Mouse (Mus musculus) thymus, adult 2 months (tissue): ENCODE measurements around the gene Eaf1. TPM values are rescaled to one million over a fixed set of nuclear protein-coding genes. Genes with fewer than 3 reads are reported as not detected.

ENCODE experiments used
- DNase-seq: peaks from one replicate; pipeline ENCODE4 v3.0.0; 2021
- H3K27ac ChIP-seq: fragments of 200-500 bp; 2 replicates; pipeline ENCODE4 v1.5.1; 2012; ENCODE audit warnings: low read length, control low read depth; ENCODE audit not compliant: control insufficient read depth, insufficient read depth
- H3K27me3 ChIP-seq: fragments of 200-500 bp; 2 replicates; pipeline ENCODE4 v1.6.1; 2012; ENCODE audit warnings: mild to moderate bottlenecking, low read length, moderate library complexity, mixed read lengths; ENCODE audit not compliant: control insufficient read depth, insufficient read depth
- H3K36me3 ChIP-seq: fragments of 200-500 bp; 2 replicates; pipeline ENCODE4 v1.6.1; 2012; ENCODE audit warnings: mild to moderate bottlenecking, low read length, moderate library complexity; ENCODE audit not compliant: control insufficient read depth, insufficient read depth
- H3K4me1 ChIP-seq: fragments of 200-500 bp; replicated peaks from 2 replicates; pipeline ENCODE4 v1.6.1; 2012; ENCODE audit warnings: low read length; ENCODE audit not compliant: control insufficient read depth, insufficient read depth
- H3K4me3 ChIP-seq: fragments of 200-500 bp; 2 replicates; pipeline ENCODE4 v1.5.1; 2012; ENCODE audit warnings: mild to moderate bottlenecking, low read length, control low read depth, moderate library complexity; ENCODE audit not compliant: control insufficient read depth, insufficient read depth
- CTCF ChIP-seq: fragments of 200-500 bp; IDR thresholded peaks from 2 replicates; pipeline ENCODE4 v1.5.1; 2012; ENCODE audit warnings: mild to moderate bottlenecking, control low read depth, low read length, moderate library complexity, borderline replicate concordance; ENCODE audit not compliant: control insufficient read depth, poor library complexity, insufficient read depth; ENCODE audit errors: extremely low read depth
- POLR2A ChIP-seq: fragments of 200-500 bp; IDR thresholded peaks from 2 replicates; pipeline ENCODE4 v1.6.1; 2012; ENCODE audit warnings: mild to moderate bottlenecking, low read length, control low read depth, moderate library complexity; ENCODE audit not compliant: control insufficient read depth, poor library complexity, insufficient read depth; ENCODE audit errors: extremely low read depth
- WGBS: fragments of 180-500 bp; shearing (Covaris S2); methylation state at CpG from one replicate; pipeline ENCODE4 v1.1.7; 2018; 5-methylcytosine and 5-hydroxymethylcytosine counted together
- polyA plus RNA-seq: library from polyadenylated mRNA; depleted of rRNA; stranded (reverse); fragments of >200 nt; gene quantifications from 2 replicates; pipeline ENCODE4 v1.2.3, GENCODE M21; 2012

Eaf1 gene
- polyA plus RNA-seq, 1 experiment, result 140 TPM

DNA sequence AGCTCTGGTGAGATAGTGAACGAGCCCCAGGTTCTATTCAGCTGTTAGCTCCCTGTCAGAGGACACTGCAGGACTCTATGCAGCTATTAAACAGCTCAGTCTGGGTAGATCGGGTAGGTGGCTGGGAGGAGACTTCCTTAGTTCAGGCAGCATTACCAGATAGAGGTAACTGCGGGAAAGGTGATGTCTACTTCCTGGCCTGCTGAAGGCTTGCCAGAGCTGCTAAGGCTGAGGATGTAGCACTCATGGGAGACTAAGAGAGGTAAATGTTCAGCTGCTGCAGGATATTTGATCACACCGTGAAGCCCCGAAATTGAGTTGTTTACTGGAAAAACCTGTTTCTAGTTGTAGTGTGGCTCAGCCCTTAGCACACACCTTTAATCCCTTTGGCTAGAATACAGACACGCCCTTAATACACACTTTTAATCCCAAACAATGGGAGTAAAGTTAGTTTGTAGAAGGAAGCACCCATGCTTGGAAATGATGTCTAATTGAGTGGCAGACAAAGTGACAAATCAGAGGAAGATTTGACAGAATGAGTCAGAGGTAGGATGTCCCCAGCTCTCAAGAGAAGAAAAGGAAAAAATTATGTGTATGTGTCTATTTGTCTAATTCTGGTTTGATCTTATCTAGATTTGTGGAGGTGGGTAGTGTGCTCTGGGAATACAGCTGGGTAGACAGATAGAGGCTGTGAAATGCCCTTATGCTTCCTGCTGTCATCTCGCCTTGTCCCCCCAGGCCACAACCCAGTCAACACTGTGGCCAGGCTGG lies 31.0 kb downstream of the Eaf1 start:
- Histone ChIP-seq H3K36me3 (peaks cover 63% of the 10 kb centered on the region), H3K4me1 (peaks cover 38% of the 10 kb centered on the region), H3K27me3 (no peaks in the 10 kb centered on the region), H3K27ac (peak overlapping the region; percentile 70), H3K4me3 (no peak overlapping the region)
- 62% methylated on average over 7 of the region's 7 CpGs for WGBS
- TF ChIP-seq POLR2A (no peak), CTCF (no peak)
- no peak for DNase-seq

DNA sequence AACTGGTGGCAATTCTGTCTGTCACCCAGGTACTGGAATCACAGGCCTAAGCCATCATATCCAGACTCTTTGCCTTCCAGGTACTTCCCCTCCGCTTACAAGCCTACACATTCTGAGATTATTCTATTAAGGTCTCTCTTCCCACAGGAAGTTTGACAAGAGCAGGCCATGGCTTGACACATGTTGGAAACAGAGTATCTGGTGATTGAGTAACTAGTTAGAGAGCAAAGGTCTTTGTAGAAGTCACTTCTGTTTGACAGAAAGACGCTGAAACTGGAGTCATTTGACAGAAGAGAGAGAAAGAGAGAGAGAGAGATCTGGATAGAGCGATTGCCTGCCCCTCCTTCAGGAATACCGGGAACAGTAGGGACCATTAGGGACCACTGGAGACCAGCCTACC lies 36.6 kb downstream of the Eaf1 start:
- Histone ChIP-seq H3K36me3 (peaks cover 70% of the 10 kb centered on the region), H3K4me3 (no peak overlapping the region), H3K4me1 (peaks cover 47% of the 10 kb centered on the region), H3K27me3 (no peaks in the 10 kb centered on the region), H3K27ac (peak overlapping the region; percentile 100)
- TF ChIP-seq CTCF (no peak), POLR2A (no peak)
- 83% methylated on average over 4 of the region's 4 CpGs for WGBS
- DNase-seq, result no peak

- WGBS, result 9% methylated on average over 12 of the region's 12 CpGs
These were observed 37.4 kb downstream of the Eaf1 start for GRCm38 (mm10) chr14:31531506-31532148.

DNA sequence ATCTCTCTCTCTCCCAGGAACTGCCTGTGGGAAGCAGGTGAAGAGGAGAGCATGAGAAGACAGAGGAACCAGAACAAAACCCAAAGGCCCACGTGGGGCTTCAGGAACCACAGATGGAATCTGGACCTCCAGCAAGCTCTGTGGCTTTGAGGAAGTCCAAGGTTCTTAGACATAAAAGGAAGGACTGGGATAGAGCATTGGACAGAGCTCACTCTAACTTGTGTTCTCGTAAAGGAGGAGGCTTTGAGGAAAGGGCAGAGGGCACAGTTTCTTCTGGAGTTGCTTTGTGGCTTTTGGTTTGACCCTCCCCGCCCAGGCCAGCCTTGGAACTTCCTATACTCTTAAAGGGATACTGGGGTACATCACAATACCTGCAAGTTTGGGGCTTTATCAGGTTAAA lies 38.5 kb downstream of the Eaf1 start:
- 41% methylated on average over 3 of the region's 3 CpGs for WGBS
- no peak for DNase-seq
- no peaks in the 10 kb centered on the region for H3K27me3 ChIP-seq
- peak overlapping the region; percentile 100 for H3K27ac ChIP-seq
- H3K4me3 ChIP-seq, result no peak overlapping the region
- peaks cover 68% of the 10 kb centered on the region for H3K36me3 ChIP-seq
- TF ChIP-seq POLR2A (no peak), CTCF (no peak)
- peaks cover 62% of the 10 kb centered on the region for H3K4me1 ChIP-seq

More at GRCm38 (mm10) chr14:31531506-31532148, 37.4 kb downstream of the Eaf1 start:
- peaks cover 51% of the 10 kb centered on the region for H3K4me1 ChIP-seq
- no peak overlapping the region for H3K4me3 ChIP-seq
- H3K27me3 ChIP-seq, result no peaks in the 10 kb centered on the region
- H3K36me3 ChIP-seq, result peaks cover 65% of the 10 kb centered on the region
- H3K27ac ChIP-seq, result peak overlapping the region; percentile 100
- DNase-seq, result peak; percentile 89
- TF ChIP-seq CTCF (no peak), POLR2A (0 out of 2 replicates have a peak, but pooled peaks have one; percentile 46)

GRCm38 (mm10) chr14:31537298-31537697 lies 43.1 kb downstream of the Eaf1 start:
- DNase-seq, result no peak
- H3K36me3 ChIP-seq, result peaks cover 38% of the 10 kb centered on the region
- peaks cover 70% of the 10 kb centered on the region for H3K4me1 ChIP-seq
- no peak overlapping the region for H3K4me3 ChIP-seq
- no peaks in the 10 kb centered on the region for H3K27me3 ChIP-seq
- peak overlapping the region; percentile 76 for H3K27ac ChIP-seq
- no peak for TF ChIP-seq POLR2A
- TF ChIP-seq CTCF, result no peak
- 78% methylated on average over 6 of the region's 6 CpGs for WGBS

- no peak overlapping the region for H3K27ac ChIP-seq
- peaks cover 61% of the 10 kb centered on the region for H3K36me3 ChIP-seq
- no peaks in the 10 kb centered on the region for H3K27me3 ChIP-seq
- no peak for DNase-seq
- H3K4me1 ChIP-seq, result peaks cover 26% of the 10 kb centered on the region
- no peak for TF ChIP-seq CTCF
- H3K4me3 ChIP-seq, result no peak overlapping the region
- WGBS, result 99% methylated on average over 11 of the region's 11 CpGs
These were observed 49.8 kb downstream of the Eaf1 start for GRCm38 (mm10) chr14:31543885-31544442.
